Mouse (Mus musculus): ENCODE measurements around the gene Ilvbl. TPM values are rescaled to one million over a fixed set of nuclear protein-coding genes. Genes with fewer than 3 reads are reported as not detected.

Gene Ilvbl
- polyA plus RNA-seq (2012; rRNA removed; ENCODE audit: low replicate concordance) = 85.4 and 218 TPM in 2 replicates

GRCm38 (mm10) chr10:78574250-78575104, at the start of gene Ilvbl:
Gene Ilvbl, plus strand, starts transcription at chr10:78574346.

GRCm38 (mm10) chr10:78591406-78592328, 17.5 kb downstream of the Ilvbl start, which contains the start of gene Syde1:
Gene Syde1, minus strand, starts transcription at chr10:78591964.

GRCm38 (mm10) chr10:78617974-78618373, 43.8 kb downstream of the Ilvbl start, which contains the start of gene Olfr1357:
Gene Olfr1357, minus strand, starts transcription at chr10:78618074.

Other genes starting within 250 kb of the Ilvbl start
- 95.9 and 231 TPM in 2 replicates for gene Agpat3, start 221.9 kb upstream of the Ilvbl start, polyA plus RNA-seq (2012; rRNA removed; ENCODE audit: low replicate concordance)
- 21.7 and 32.2 TPM in 2 replicates for gene Rrp1, start 161.3 kb upstream of the Ilvbl start, polyA plus RNA-seq (2012; rRNA removed; ENCODE audit: low replicate concordance)
- 13.2 and 41.2 TPM in 2 replicates for gene Cstb, start 148.7 kb upstream of the Ilvbl start, polyA plus RNA-seq (2012; rRNA removed; ENCODE audit: low replicate concordance)
- 37.4 and 44.8 TPM in 2 replicates for gene Pdxk, start 109.4 kb upstream of the Ilvbl start, polyA plus RNA-seq (2012; rRNA removed; ENCODE audit: low replicate concordance)
- gene Olfr1358, start 56.9 kb upstream of the Ilvbl start, polyA plus RNA-seq (2012; rRNA removed; ENCODE audit: low replicate concordance) = not detected in 2 replicates
- 7.9 and 8.8 TPM in 2 replicates for gene Syde1, start 17.6 kb downstream of the Ilvbl start, polyA plus RNA-seq (2012; rRNA removed; ENCODE audit: low replicate concordance)
- gene Olfr1357, start 43.7 kb downstream of the Ilvbl start, polyA plus RNA-seq (2012; rRNA removed; ENCODE audit: low replicate concordance) = not detected in 2 replicates
- gene Casp14, start 143.9 kb downstream of the Ilvbl start, polyA plus RNA-seq (2012; rRNA removed; ENCODE audit: low replicate concordance) = not detected in 2 replicates
- not detected in 2 replicates for gene Ccdc105, start 178.7 kb downstream of the Ilvbl start, polyA plus RNA-seq (2012; rRNA removed; ENCODE audit: low replicate concordance)
- not detected in 2 replicates for gene Slc1a6, start 206.2 kb downstream of the Ilvbl start, polyA plus RNA-seq (2012; rRNA removed; ENCODE audit: low replicate concordance)